Mouse (Mus musculus): ENCODE measurements at regions not wholly inside any gene's neighbourhood (a gene's known extent, or its start where the extent isn't known, plus 50 kb on each side); places are given as distances from the start of the nearest gene placed in this dataset.

GRCm38 (mm10) chr1:45575131-45575530 lies 72.0 kb upstream of the Col5a2 start:
- no peak overlapping the region for H3K9ac ChIP-seq
- DNase-seq (no peak), ATAC-seq (ENCODE audit: insufficient read depth) (no peak)
- no peak overlapping the region for H3K4me3 ChIP-seq (ENCODE audit: low read depth, low read length)
- no peak for TF ChIP-seq CTCF (IDR thresholded peaks at IDR 0.05; ENCODE audit: low read depth)
- H3K36me3 ChIP-seq (ENCODE audit: insufficient read depth): no peaks in the 10 kb centered on the region
- WGBS: 44% methylated on average over 3 of the region's 3 CpGs
- no peaks in the 10 kb centered on the region for H3K9me3 ChIP-seq (ENCODE audit: low read depth, low read length)
- H3K27ac ChIP-seq (ENCODE audit: low read depth): no peak overlapping the region
- no peaks in the 10 kb centered on the region for H3K27me3 ChIP-seq (ENCODE audit: insufficient read depth, low read length)
- H3K4me1 ChIP-seq (ENCODE audit: insufficient read depth): no peaks in the 10 kb centered on the region
- no peak overlapping the region for H3K4me2 ChIP-seq

- peak; percentile 55; the same call in 1 of the 2 replicates for ATAC-seq (ENCODE audit: insufficient read depth)
- Histone ChIP-seq H3K36me3 (ENCODE audit: insufficient read depth) (no peaks in the 10 kb centered on the region), H3K27me3 (ENCODE audit: insufficient read depth, low read length) (no peaks in the 10 kb centered on the region), H3K4me1 (ENCODE audit: insufficient read depth) (no peaks in the 10 kb centered on the region), H3K4me3 (ENCODE audit: low read depth, low read length) (no peak overlapping the region), H3K4me2 (no peak overlapping the region), H3K27ac (ENCODE audit: low read depth) (no peak overlapping the region), H3K9me3 (ENCODE audit: low read depth, low read length) (no peaks in the 10 kb centered on the region), H3K9ac (no peak overlapping the region)
- 61% methylated on average over 1 of the region's 1 CpGs for WGBS
- no peak for TF ChIP-seq CTCF (IDR thresholded peaks at IDR 0.05; ENCODE audit: low read depth)
- peak; percentile 30 for DNase-seq
Observed at GRCm38 (mm10) chr1:45580466-45580865, 77.4 kb upstream of the Col5a2 start.

GRCm38 (mm10) chr1:45587351-45588025 lies 84.4 kb upstream of the Col5a2 start:
- 54% methylated on average over 9 of the region's 9 CpGs for WGBS
- DNase-seq: peak; percentile 81
- ATAC-seq (ENCODE audit: insufficient read depth): peak; percentile 90

GRCm38 (mm10) chr1:45597316-45597715 lies 94.2 kb upstream of the Col5a2 start:
- Histone ChIP-seq H3K4me2 (peak overlapping the region; percentile 23; the same call in 1 of the 2 replicates), H3K36me3 (ENCODE audit: insufficient read depth) (no peaks in the 10 kb centered on the region), H3K4me3 (ENCODE audit: low read depth, low read length) (no peak overlapping the region), H3K27me3 (ENCODE audit: insufficient read depth, low read length) (no peaks in the 10 kb centered on the region), H3K27ac (ENCODE audit: low read depth) (0 out of 2 replicates have a peak overlapping the region, but pooled peaks have one; percentile 55), H3K9me3 (ENCODE audit: low read depth, low read length) (no peaks in the 10 kb centered on the region), H3K9ac (no peak overlapping the region), H3K4me1 (ENCODE audit: insufficient read depth) (no peaks in the 10 kb centered on the region; the same call in 1 of the 2 replicates)
- no peak for TF ChIP-seq CTCF (IDR thresholded peaks at IDR 0.05; ENCODE audit: low read depth)
- 23% methylated on average over 2 of the region's 2 CpGs for WGBS
- DNase-seq: peak; percentile 76
- peak; percentile 96 for ATAC-seq (ENCODE audit: insufficient read depth)

More at GRCm38 (mm10) chr1:45587351-45588025, 84.4 kb upstream of the Col5a2 start:
- Histone ChIP-seq H3K4me2 (no peak overlapping the region), H3K4me3 (ENCODE audit: low read depth, low read length) (no peak overlapping the region), H3K36me3 (ENCODE audit: insufficient read depth) (no peaks in the 10 kb centered on the region), H3K27me3 (ENCODE audit: insufficient read depth, low read length) (no peaks in the 10 kb centered on the region), H3K9me3 (ENCODE audit: low read depth, low read length) (no peaks in the 10 kb centered on the region), H3K9ac (no peak overlapping the region), H3K4me1 (ENCODE audit: insufficient read depth) (peaks cover 6% of the 10 kb centered on the region; the same call in 1 of the 2 replicates), H3K27ac (ENCODE audit: low read depth) (no peak overlapping the region)
- no peak for TF ChIP-seq CTCF (IDR thresholded peaks at IDR 0.05; ENCODE audit: low read depth)

- H3K27ac ChIP-seq (ENCODE audit: low read depth): no peak overlapping the region
- no peak for DNase-seq
- ATAC-seq (ENCODE audit: insufficient read depth): no peak
- H3K27me3 ChIP-seq (ENCODE audit: insufficient read depth, low read length): no peaks in the 10 kb centered on the region
- H3K9me3 ChIP-seq (ENCODE audit: low read depth, low read length): no peaks in the 10 kb centered on the region
- 49% methylated on average over 1 of the region's 1 CpGs for WGBS
- no peak for TF ChIP-seq CTCF (IDR thresholded peaks at IDR 0.05; ENCODE audit: low read depth)
- no peak overlapping the region for H3K4me2 ChIP-seq
- H3K4me1 ChIP-seq (ENCODE audit: insufficient read depth): no peaks in the 10 kb centered on the region; the same call in 1 of the 2 replicates
- H3K36me3 ChIP-seq (ENCODE audit: insufficient read depth): no peaks in the 10 kb centered on the region
- H3K4me3 ChIP-seq (ENCODE audit: low read depth, low read length): no peak overlapping the region
- H3K9ac ChIP-seq: no peak overlapping the region
Observed at GRCm38 (mm10) chr1:45599421-45599820, 96.3 kb upstream of the Col5a2 start.

DNA sequence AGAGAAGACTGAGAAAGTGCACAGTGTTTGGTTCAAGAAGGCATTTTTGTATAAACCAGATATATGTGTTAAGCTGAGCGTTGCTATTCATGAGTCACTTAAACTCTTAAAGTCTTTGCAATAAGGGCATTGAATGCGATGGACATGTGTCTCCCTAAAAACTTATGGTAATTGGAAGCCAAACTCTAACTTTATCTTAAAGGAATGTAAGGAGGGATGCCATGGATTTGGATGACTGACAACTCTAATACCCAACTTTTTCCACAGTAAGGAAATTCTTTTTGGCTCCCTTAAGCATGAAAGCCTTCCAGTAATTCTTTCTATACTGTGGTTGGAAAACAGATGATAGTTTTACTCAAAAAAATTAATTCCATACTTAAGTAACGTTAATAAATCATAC lies 96.9 kb upstream of the Col5a2 start:
- Histone ChIP-seq H3K9ac (no peak overlapping the region), H3K36me3 (ENCODE audit: insufficient read depth) (no peaks in the 10 kb centered on the region), H3K9me3 (ENCODE audit: low read depth, low read length) (no peaks in the 10 kb centered on the region), H3K27me3 (ENCODE audit: insufficient read depth, low read length) (no peaks in the 10 kb centered on the region), H3K27ac (ENCODE audit: low read depth) (no peak overlapping the region), H3K4me1 (ENCODE audit: insufficient read depth) (no peaks in the 10 kb centered on the region; the same call in 1 of the 2 replicates), H3K4me2 (no peak overlapping the region), H3K4me3 (ENCODE audit: low read depth, low read length) (no peak overlapping the region)
- no peak for TF ChIP-seq CTCF (IDR thresholded peaks at IDR 0.05; ENCODE audit: low read depth)
- DNase-seq (no peak), ATAC-seq (ENCODE audit: insufficient read depth) (no peak)
- WGBS: 68% methylated on average over 3 of the region's 3 CpGs

- Histone ChIP-seq H3K27me3 (ENCODE audit: insufficient read depth, low read length) (no peaks in the 10 kb centered on the region), H3K9me3 (ENCODE audit: low read depth, low read length) (no peaks in the 10 kb centered on the region), H3K36me3 (ENCODE audit: insufficient read depth) (no peaks in the 10 kb centered on the region), H3K27ac (ENCODE audit: low read depth) (no peak overlapping the region), H3K9ac (no peak overlapping the region), H3K4me2 (no peak overlapping the region), H3K4me3 (ENCODE audit: low read depth, low read length) (no peak overlapping the region), H3K4me1 (ENCODE audit: insufficient read depth) (no peaks in the 10 kb centered on the region)
- DNase-seq (no peak), ATAC-seq (ENCODE audit: insufficient read depth) (no peak)
- no peak for TF ChIP-seq CTCF (IDR thresholded peaks at IDR 0.05; ENCODE audit: low read depth)
- 68% methylated on average over 1 of the region's 1 CpGs for WGBS
Observed at GRCm38 (mm10) chr1:45605571-45605970, 102.5 kb upstream of the Col5a2 start.
